Mouse (Mus musculus) frontal cortex, adult (tissue): ENCODE results near the gene Tns1.

Source experiments
- ATAC-seq: cut with Nextera tagmentation; 2 replicates; pipeline ENCODE4 v1.9.2; 2017; ENCODE audit warnings: mild to moderate bottlenecking, moderate library complexity, mixed read lengths; ENCODE audit not compliant: low TSS enrichment

Gene Tns1

GRCm38 (mm10) chr1:74033407-74033806 lies 90.8 kb downstream of the Tns1 start:
- 0 out of 2 replicates have a peak, but pooled peaks have one; percentile 7 for ATAC-seq

- peak; percentile 48 for ATAC-seq
Measured at GRCm38 (mm10) chr1:74032966-74033365, 91.3 kb downstream of the Tns1 start.

DNA sequence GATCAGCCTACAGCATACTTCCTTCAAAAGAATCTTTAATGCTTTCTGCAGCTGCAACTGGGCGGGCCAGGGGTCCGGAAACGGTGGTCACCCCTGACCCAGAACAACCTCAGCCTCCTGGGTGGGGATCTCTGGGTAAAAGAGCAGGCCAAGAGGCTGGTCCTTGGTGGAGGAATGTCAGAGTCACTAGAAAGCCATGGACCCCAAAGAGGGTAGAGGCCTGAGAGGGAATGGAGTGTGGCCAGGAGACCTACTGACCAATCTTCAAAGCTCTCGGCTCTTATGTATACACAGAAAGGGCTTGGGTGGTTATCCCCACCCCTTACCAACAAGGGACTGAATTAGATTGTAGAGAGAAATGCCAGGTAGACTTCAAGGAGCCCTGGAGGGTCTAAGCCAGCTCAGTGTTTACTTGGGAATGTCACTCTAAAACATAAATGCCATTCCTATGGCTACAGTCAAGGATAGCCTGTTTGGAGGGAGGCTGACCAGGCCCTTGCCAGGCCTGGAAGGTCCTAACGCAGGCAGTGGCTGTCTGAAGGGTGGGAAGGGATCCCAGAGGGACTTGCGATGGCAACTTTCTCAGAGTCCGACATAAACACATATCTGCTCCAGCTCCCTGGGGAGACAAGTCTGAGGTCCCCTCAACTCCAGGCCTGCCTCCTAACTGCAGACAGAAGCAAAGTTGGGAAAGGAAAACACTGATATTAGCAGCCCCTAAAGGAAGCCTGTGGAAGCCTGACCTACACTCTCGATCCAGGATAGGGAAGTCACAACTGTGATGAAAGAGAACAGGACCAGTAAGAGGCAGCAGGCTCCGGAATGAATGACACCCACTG lies 92.3 kb downstream of the Tns1 start:
- no peak for ATAC-seq

DNA sequence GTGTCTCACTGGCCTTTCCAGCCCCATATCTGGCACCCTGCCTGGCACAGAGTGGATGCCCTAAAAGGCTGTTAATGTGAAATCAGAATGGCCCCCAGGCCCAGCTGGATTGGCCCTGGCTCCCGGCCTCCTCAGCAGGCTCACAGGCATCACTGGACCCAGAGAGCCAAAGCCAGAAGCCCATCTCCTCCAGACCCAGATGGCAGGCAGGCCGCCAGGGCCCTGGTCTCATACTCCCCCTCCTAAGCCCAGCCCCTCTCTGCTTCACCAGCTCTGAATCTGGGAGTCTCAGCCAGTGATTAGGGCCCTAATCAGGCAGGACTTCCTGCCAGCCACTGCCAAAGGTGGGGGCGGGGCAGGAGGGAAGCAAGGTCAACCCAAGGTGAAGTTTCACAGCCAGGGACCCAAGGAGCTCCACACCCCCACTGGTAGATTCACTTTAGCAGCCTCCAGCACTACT lies 93.3 kb downstream of the Tns1 start:
- ATAC-seq, result no peak

- ATAC-seq, result no peak
Measured at GRCm38 (mm10) chr1:74030285-74030684, 94.0 kb downstream of the Tns1 start.

GRCm38 (mm10) chr1:74029669-74030068 lies 94.6 kb downstream of the Tns1 start:
- ATAC-seq, result no peak

DNA sequence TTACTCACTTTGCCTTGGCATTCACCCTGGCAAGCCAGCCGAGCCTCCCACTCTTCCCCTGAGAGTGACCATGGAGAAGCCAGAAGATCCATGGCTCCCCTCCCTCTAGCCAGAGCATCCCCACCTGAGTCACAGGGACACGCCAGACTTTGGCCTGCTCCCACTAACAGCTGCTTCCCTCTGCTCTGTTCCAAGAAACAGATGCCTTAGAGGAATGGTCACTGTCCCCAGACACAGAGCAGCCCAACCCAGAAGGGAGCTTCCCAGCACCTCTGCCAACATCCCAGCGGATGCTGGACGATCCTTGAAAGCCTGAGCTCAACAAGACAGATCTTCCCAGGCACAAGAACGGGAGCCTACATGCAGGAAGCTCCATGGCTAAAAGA lies 95.4 kb downstream of the Tns1 start:
- ATAC-seq, result no peak

DNA sequence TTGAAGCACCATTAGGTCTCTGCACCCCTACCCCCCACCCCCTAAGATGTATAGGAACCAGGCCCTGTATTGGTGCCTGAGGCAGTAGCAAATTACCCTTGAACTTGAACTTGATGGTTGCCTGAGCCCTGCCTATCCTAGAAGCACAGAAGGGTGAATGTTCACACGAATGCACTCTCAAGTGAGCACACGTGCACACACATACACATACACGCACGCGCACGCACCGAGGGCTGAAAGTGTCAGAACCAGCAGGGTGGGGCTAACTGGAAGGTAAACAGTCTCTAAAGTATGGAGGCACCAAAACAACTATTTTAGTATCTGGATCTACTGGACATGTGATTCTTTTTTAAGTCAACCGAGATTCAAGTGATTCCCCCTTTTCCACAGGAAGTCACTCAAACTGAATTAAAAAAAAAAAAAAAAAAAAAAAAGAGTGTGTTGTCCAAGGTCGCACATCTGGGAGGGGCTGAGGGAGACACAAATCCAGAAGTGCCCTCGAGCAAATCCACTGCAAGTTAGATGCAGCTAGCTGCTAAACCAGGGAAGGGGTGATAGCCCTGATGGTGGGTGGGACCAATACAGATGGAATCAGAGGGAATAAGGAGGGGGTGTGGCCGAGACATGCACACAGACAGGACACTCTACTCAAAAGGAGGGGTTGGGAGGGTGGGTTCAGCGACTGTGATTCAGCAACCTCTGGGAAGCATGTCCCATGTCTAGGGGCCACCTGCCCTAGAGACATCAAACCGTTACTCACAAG lies 96.0 kb downstream of the Tns1 start:
- ATAC-seq, result no peak

DNA sequence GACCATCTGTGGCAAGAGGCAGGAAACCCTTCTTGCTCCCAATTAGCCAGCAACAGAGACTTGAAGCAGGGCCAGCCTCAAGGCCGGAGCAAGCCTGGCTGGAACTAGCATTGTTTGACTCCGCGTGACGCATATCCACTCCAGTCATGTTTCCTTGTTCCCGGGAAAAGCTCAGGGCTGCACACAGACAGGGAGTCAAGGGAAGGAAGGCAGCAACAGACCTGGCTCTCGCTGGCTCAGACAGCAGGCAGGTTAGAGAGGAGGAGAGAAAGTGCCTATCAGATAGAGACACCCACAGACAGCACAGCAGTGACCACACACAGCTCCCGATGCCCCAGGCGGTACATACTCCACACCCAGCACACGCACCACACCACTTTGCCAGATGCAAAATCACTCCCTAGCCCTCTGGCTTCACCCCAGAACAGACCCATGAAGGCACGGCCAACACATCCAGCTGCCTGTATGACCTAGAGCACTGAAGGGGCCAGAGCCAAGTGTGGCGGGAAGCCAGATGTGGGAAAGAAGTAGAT lies 96.6 kb downstream of the Tns1 start:
- no peak for ATAC-seq

GRCm38 (mm10) chr1:74026703-74027195 lies 97.5 kb downstream of the Tns1 start:
- ATAC-seq, result no peak

GRCm38 (mm10) chr1:74025651-74026226 lies 98.5 kb downstream of the Tns1 start:
- no peak for ATAC-seq

DNA sequence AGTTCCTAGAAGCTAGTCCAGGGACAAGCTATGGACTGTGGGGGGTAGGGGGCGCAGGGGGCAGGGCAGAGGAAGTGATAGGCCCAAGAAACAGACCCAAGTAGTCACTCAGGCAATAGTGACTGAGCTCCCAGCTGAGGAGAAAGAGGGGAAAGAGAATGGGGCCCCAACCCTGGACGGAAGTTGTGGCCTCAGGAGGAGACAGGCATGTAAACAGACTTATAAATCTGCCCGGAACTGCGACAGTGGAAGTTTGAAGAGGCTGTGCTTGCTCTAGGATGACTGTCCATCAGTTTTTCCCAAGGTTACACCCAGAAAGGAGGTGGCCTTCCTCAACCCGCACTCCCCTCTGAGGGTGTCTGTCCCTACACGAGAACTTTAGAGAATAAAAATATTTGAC lies 99.0 kb downstream of the Tns1 start:
- ATAC-seq, result no peak

- ATAC-seq, result no peak
Measured at GRCm38 (mm10) chr1:74024452-74025190, 99.6 kb downstream of the Tns1 start.

DNA sequence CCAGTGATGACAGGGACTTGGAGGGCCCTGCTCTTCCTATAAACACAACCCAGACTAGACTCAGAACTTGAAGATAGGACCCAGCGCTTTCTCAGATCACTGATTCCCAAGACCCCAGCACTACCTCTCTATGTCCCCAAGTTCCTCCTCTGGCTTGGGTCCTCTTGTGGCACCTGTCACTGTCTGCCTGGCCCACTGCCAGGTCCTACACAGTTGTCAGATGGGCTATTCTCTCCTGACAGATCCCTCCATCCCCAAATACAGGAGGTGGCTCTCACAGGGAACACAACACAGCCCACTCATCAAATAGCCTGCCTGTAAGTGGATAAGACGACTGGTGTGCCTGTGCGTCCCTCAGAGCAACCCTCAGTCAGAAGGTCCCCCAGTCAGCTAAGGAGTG lies 101.3 kb downstream of the Tns1 start:
- ATAC-seq, result no peak

DNA sequence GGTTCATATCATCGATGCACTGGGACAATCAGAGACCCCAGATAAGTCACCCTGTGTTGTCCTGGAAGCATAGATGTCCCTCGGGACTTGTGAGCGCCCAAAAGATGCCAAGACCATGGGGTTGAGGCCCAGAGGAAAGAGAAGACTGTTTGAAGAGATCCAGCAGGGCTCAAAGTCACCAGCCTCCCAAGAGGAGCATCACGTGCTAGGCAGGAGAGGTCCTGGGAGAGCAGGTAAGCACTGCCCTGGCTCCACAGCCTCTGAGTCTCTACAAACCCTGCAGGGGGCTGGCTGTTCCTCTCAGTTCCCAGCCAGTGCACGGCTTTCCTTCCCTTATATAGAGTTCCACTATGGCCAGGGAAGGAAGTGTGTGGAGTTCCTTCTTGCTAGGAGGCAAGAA lies 101.7 kb downstream of the Tns1 start:
- ATAC-seq, result no peak

DNA sequence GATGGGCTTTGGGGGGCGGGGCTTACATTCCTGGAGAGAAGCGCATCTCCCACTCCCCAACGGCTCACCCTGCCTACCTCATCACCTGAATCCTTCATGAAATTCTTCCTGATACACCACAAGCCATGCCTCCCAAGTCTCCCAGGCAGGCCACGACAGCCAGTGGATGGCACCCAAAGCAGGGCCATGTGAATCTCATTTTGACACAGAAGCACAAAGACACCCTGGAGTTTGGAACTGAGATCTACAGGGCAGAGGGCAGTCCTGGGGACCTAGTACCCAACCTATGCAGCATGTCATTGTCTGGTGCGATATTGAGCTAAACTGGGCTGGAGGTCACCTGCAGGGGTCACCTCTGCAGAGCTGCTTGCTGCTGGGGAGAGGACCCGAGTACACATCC lies 104.0 kb downstream of the Tns1 start:
- ATAC-seq, result no peak

DNA sequence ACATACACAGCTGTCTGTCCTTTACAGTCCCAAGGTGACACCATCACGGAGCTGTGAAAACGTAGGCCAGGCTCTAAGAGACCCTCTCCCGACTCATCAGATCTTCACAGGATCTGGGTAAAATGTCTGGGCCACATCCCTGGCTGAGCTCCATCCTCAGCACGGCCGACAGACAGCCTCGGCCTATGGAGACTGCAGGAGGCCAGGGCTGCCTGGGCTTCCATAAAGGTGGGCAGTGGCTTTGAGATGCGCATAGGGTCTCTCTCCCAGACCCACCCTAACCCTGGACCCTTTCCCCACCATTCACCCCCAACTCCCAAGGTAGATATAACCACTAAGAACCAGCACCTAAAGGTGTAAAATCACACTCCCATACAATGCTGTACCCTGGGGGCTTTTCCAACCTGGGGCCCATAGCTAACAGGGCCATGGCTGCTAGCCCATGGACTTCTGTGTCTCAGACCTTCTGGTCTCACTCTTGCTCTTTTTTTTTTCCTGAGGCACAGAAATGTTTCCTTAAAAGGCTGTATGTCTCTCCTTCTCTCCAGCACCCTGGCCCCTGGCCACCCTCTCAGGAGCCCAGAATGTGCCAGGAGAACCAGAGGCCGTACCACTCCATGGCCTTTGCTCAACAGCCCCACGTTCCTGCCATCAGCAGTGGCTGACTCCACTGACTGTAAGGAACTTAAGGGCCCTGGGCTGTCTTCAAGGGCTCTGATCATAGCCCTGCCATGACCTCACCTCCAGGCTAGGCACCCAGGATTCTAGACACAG lies 106.7 kb downstream of the Tns1 start:
- ATAC-seq, result no peak

DNA sequence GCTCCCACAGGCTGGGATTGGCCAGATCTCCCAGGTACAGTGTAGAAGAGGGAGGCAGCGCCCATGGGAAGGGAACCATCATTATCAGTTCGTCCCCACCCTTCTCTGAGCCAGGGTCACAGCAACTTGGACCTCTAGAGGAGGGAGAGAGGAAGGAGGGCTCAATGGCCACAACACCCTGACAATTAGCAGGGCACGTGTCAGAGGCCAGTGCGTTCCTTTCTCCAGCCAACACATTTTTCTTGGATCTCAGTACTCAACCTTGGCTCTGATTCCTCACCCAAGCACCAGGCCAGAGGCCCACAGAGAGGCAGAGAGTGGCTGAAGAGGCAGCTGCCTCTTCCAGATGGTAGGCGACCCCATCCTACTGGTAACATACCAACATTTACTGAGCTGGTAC lies 107.6 kb downstream of the Tns1 start:
- no peak for ATAC-seq

DNA sequence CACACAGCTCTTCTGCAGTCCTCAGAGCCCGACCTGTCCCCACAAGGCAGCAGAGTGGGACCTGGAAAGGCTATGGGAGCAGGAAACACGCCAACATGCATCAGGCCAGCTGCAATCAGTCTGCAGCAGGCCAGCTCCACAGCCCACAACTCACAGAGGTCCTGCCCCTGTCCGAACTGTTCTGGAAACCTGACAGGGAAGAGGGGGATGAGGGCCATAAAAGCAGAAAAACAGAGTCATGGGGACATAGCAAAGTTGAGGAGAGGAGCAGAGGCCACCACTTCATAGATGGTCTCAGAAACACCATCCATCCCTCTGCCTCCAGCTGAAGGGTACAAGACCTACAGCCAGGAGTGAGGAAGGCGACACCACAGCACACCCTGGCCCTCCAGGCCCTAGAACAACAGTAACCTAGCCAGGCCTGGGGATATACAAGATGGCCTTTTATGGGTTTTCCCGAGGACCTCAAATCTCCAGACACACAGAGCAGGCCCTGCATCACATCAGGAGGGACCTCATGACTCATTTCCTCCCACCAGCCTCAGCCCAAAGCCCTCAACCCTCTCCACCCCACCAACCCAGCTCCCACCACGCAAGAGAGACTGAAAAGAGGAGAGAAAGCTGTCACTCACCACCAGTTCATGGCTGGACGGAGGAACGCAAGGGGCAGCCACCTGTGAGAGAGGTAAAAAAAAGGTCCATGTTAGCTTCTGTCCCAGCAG lies 108.6 kb downstream of the Tns1 start:
- no peak for ATAC-seq
